Mouse (Mus musculus) hematopoietic multipotent progenitor cell, adult 10-12 weeks (in vitro differentiated cells): ENCODE data around the gene Defa30. TPM values are rescaled to one million over a fixed set of nuclear protein-coding genes. Genes with fewer than 3 reads are reported as not detected.

Experiments used
- polyA plus RNA-seq: library from polyadenylated mRNA; stranded (reverse); fragments of >175 nt; gene quantifications from 2 replicates; pipeline ENCODE4 v1.2.3, GENCODE M21; 2012; ENCODE audit warnings: low replicate concordance

Defa30 gene
- polyA plus RNA-seq = not detected in 2 replicates

GRCm38 (mm10) chr8:21134342-21134741, at the start of gene Defa30:
Gene Defa30 (plus strand): TSS chr8:21134642.

GRCm38 (mm10) chr8:21095950-21096349, 38.5 kb upstream of the Defa30 start, which contains the start of gene Gm14851:
Gene Gm14851 (minus strand): TSS chr8:21096050.

GRCm38 (mm10) chr8:21161977-21162376, 27.5 kb downstream of the Defa30 start, which contains the start of gene Defa22:
Gene Defa22 (plus strand): TSS chr8:21162277.

Other genes with a start within 250 kb of the Defa30 start
- gene Defb33, start 242.0 kb upstream of the Defa30 start, polyA plus RNA-seq = not detected in 2 replicates
- not detected in 2 replicates for gene Gm15056, start 232.0 kb upstream of the Defa30 start, polyA plus RNA-seq
- gene Gm6040, start 212.6 kb upstream of the Defa30 start, polyA plus RNA-seq = not detected in 2 replicates
- gene AY761185, start 189.9 kb upstream of the Defa30 start, polyA plus RNA-seq = not detected in 2 replicates
- gene Defa21, start 109.1 kb upstream of the Defa30 start, polyA plus RNA-seq = not detected in 2 replicates
- not detected in 2 replicates for gene Defa23, start 79.6 kb upstream of the Defa30 start, polyA plus RNA-seq
- not detected in 2 replicates for gene Defa35, start 69.6 kb upstream of the Defa30 start, polyA plus RNA-seq
- gene Defa25, start 50.2 kb upstream of the Defa30 start, polyA plus RNA-seq = not detected in 2 replicates
- not detected in 2 replicates for gene Gm14851, start 38.6 kb upstream of the Defa30 start, polyA plus RNA-seq
- gene Defa22, start 27.6 kb downstream of the Defa30 start, polyA plus RNA-seq = not detected in 2 replicates
- not detected in 2 replicates for gene Defa31, start 57.0 kb downstream of the Defa30 start, polyA plus RNA-seq
- gene Gm15293, start 66.9 kb downstream of the Defa30 start, polyA plus RNA-seq = not detected in 2 replicates
- gene Gm15292, start 115.1 kb downstream of the Defa30 start, polyA plus RNA-seq = not detected in 2 replicates
- gene Defa27, start 180.9 kb downstream of the Defa30 start, polyA plus RNA-seq = not detected in 2 replicates
- gene Defa29, start 192.4 kb downstream of the Defa30 start, polyA plus RNA-seq = not detected in 2 replicates
- gene Defa2, start 243.9 kb downstream of the Defa30 start, polyA plus RNA-seq = not detected in 2 replicates